Mouse (Mus musculus) C2C12 (cell line): ENCODE data around the gene Rbbp5.

Experiments
- CTCF ChIP-seq: IDR thresholded peaks from one replicate; pipeline ENCODE4 v1.5.1; 2011; ENCODE audit not compliant: control insufficient read depth, insufficient read depth, insufficient read length
- MAX ChIP-seq: IDR thresholded peaks from one replicate; pipeline ENCODE4 v1.6.1; 2011; ENCODE audit warnings: mild to moderate bottlenecking, control low read depth
- MYOD1 ChIP-seq: IDR thresholded peaks from one replicate; pipeline ENCODE4 v1.6.1; 2011; ENCODE audit warnings: low read depth; ENCODE audit not compliant: control insufficient read depth, insufficient read length

DNA sequence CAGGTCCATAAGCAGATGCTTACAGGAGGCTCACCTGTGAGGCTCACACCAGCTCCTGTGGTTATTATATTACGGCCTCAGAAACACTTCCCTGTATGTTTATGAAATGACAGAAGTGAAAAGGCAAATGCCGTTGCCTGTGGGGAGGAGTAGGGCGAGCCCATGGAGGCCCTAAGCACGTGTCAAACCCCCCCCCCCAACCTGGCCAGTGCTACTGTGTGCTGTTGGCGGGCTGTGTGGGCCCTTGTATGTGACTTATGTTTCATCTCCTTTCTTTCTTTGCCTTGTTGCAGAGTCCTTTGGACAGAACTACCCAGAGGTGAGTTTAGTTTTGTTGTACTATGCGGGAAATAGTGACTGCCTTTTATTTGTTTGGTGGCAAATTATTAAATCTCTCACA lies 6.6 kb downstream of the Rbbp5 start:
- TF ChIP-seq CTCF (no peak), MAX (no peak), MYOD1 (no peak)
